8 mouse cellular contexts compared by ENCODE assay signal in genomic region chr11:106216730-106217490, GRCm38 (mm10). TPM values are rescaled to one million over a fixed set of nuclear protein-coding genes. Genes with fewer than 3 reads are reported as not detected.
DNase-seq lines count a peak whose midpoint lies in the region; ATAC-seq lines count a peak whose summit lies in the region.

Gene Ddx42, plus strand, starts transcription at chr11:106216926.

- DNase-seq in ES-CJ7 (ENCODE audit: low read depth, low spot score), result peak; percentile 96
- peak; percentile 91 for DNase-seq in cerebellum, adult 11 months
- peak; percentile 99 for DNase-seq in forebrain, embryonic 14.5 days (ENCODE audit: low spot score)
- peak; percentile 91 for DNase-seq in heart, postnatal 14 days
- peak; percentile 93 for DNase-seq in layer of hippocampus, adult 11-12 months (ENCODE audit: low spot score)
- DNase-seq in lung, adult 18-20 months, result peak; percentile 90 to 93
- peak; percentile 92 for DNase-seq in testis, postnatal 14 days (ENCODE audit: low spot score)

- peak within 1 kb of the TSS; percentile 96 for H3K9ac ChIP-seq in forebrain, embryonic 14.5 days (ENCODE audit: low read length)
- H3K9ac ChIP-seq in neural tube, embryonic 15.5 days (replicated peaks), result peak within 1 kb of the TSS; percentile 100

- peak within 1 kb of the TSS; percentile 99 for H3K4me3 ChIP-seq in forebrain, embryonic 14.5 days (ENCODE audit: low read depth, low read length)
- H3K4me3 ChIP-seq in neural tube, embryonic 15.5 days (replicated peaks), result peak within 1 kb of the TSS; percentile 99

- H3K36me3 ChIP-seq in forebrain, embryonic 14.5 days (ENCODE audit: control insufficient read depth, insufficient read depth, low read length), result peaks cover 15% of the 10 kb centered on the region
- H3K36me3 ChIP-seq in neural tube, embryonic 15.5 days, result peaks cover 15% of the 10 kb centered on the region

- H3K27ac ChIP-seq in forebrain, embryonic 14.5 days (ENCODE audit: low read depth, low read length), result peak within 1 kb of the TSS; percentile 95
- peak within 1 kb of the TSS; percentile 99 for H3K27ac ChIP-seq in neural tube, embryonic 15.5 days (replicated peaks)

- peak within 1 kb of the TSS; percentile 83 for H3K4me2 ChIP-seq in forebrain, embryonic 14.5 days (ENCODE audit: low read length)
- peak within 1 kb of the TSS; percentile 78 for H3K4me2 ChIP-seq in neural tube, embryonic 15.5 days

- peak; percentile 95 for ATAC-seq in forebrain, embryonic 14.5 days
- peak; percentile 95 for ATAC-seq in neural tube, embryonic 15.5 days (ENCODE audit: low FRiP score)

- 2% methylated on average over 70 of the region's 70 CpGs for WGBS in forebrain, embryonic 14.5 days
- under 1% methylated on average over 69 of the region's 70 CpGs for WGBS in neural tube, embryonic 15.5 days

- peaks cover 24% of the 10 kb centered on the region for H3K4me1 ChIP-seq in forebrain, embryonic 14.5 days (ENCODE audit: control insufficient read depth, insufficient read depth, low read length)
- peaks cover 56% of the 10 kb centered on the region for H3K4me1 ChIP-seq in neural tube, embryonic 15.5 days

- H3K9me3 ChIP-seq in forebrain, embryonic 14.5 days (replicated peaks; ENCODE audit: control insufficient read depth, low read length), result no peaks in the 10 kb centered on the region
- H3K9me3 ChIP-seq in neural tube, embryonic 15.5 days (replicated peaks), result no peaks in the 10 kb centered on the region

- intact Hi-C loops in heart, postnatal 14 days (cut with DNase I), result loop anchor here (5.0 kb wide), 1 partner anchor 55 kb away; the partner anchor contains the start of gene Smarcd2

- H3K27me3 ChIP-seq in forebrain, embryonic 14.5 days (replicated peaks; ENCODE audit: control insufficient read depth, insufficient read depth, low read length), result no peaks in the 10 kb centered on the region
- no peaks in the 10 kb centered on the region for H3K27me3 ChIP-seq in neural tube, embryonic 15.5 days (replicated peaks)

RNA-seq across cellular contexts. Expression of gene Ddx42, which starts in this region (rescaled TPM):
- 65.6 and 75.2 TPM in 2 replicates for polyA plus RNA-seq in forebrain, embryonic 14.5 days (2014; fragmentation: Nextera tagmentation; extraction: Ambion mirVana)
- total RNA-seq in heart, postnatal 14 days (2021), result 10 to 100 TPM; 29.2 to 30.0 TPM
- polyA plus RNA-seq in neural tube, embryonic 15.5 days (2015; fragmentation: Nextera tagmentation; extraction: Ambion mirVana), result 75.0 and 77.6 TPM in 2 replicates

Comparison
In these comparisons a context has a peak if more than half of its experiments do, and no peak if none do; other contexts are left out.
1. Peak in every context shown above with its lines: DNase-seq, ATAC-seq, H3K4me3 ChIP-seq and H3K27ac ChIP-seq.